Mouse (Mus musculus): ENCODE measurements around the gene Pmepa1. TPM values are rescaled to one million over a fixed set of nuclear protein-coding genes. Genes with fewer than 3 reads are reported as not detected.

The Pmepa1 gene
- total RNA-seq, 2 experiments from 2014 or later: 30.4 to 31.6 TPM

Other genes starting within 250 kb of the Pmepa1 start
- gene Ctcfl, start 157.0 kb downstream of the Pmepa1 start, total RNA-seq (2021): not detected
- not detected for gene Pck1, start 123.5 kb downstream of the Pmepa1 start, total RNA-seq (2021)
- gene Zbp1, start 57.6 kb downstream of the Pmepa1 start, total RNA-seq (2021): not detected
- gene 1700021F07Rik, start 246.1 kb upstream of the Pmepa1 start, total RNA-seq (2021): not detected

Measured in layer of hippocampus, postnatal 10 days (tissue).